Mouse (Mus musculus): ENCODE data around the gene Wnt3. TPM values are rescaled to one million over a fixed set of nuclear protein-coding genes. Genes with fewer than 3 reads are reported as not detected.

Wnt3 gene
- total and polyA plus RNA-seq, 3 experiments: 0.04 TPM; not detected in 2

DNA sequence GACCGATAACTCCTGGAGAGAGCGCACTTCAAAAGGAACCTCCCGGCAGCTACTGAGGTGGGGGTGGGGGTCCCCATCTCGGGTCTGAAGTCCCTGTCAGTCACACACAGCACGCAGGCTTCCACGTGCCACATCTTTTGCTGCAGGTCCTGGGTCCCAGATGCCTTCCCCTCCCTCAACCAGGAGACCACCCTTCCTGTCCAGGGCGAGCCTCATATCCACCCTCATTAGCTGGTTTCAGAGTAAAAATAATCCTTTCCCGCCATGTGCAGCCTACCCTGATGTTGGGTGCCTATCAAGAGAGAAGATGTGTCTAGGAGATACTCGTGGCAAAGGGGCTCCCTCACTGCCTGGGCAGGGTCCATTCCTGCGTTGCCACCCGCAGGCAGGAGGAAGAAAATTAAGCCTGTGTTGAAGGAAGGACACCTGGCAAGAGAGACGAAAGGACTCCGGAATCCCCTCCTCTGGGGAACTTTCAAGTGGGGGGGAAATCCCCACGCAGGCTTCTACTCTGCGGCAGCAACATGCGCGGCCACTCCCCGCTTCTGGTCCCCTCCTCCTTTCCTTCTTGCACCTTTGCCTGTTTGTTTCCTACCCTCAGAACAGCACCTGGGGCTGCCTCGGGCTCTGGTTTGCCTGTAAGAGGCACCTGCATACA is 2.7 kb upstream of the Wnt3 start (continued):
- peak; percentile 71 for TF ChIP-seq EP300 (IDR thresholded peaks at IDR 0.05; ENCODE audit: low read length)
- TF ChIP-seq MAZ (IDR thresholded peaks at IDR 0.05; ENCODE audit: low read depth, low read length): peak; percentile 67; the same call in 1 of the 2 replicates
- peak; percentile 72 for TF ChIP-seq NRF1 (IDR thresholded peaks at IDR 0.05; ENCODE audit: low read depth, low read length)
- TF ChIP-seq NELFE (IDR thresholded peaks at IDR 0.05; ENCODE audit: low read depth, low read length): no peak
- 0 out of 2 replicates have a peak, but pooled peaks have one; percentile 46 for TF ChIP-seq BHLHE40 (IDR thresholded peaks at IDR 0.05; ENCODE audit: low read depth, low read length)
- no peak for TF ChIP-seq ZMIZ1 (IDR thresholded peaks at IDR 0.05; ENCODE audit: low read depth, low read length)
- peak; percentile 58 for TF ChIP-seq ETS1 (conservative IDR thresholded peaks at IDR 0.05; ENCODE audit: low read depth, low read length)
- TF ChIP-seq JUND (conservative IDR thresholded peaks at IDR 0.05; ENCODE audit: low read depth, low read length): no peak

DNA sequence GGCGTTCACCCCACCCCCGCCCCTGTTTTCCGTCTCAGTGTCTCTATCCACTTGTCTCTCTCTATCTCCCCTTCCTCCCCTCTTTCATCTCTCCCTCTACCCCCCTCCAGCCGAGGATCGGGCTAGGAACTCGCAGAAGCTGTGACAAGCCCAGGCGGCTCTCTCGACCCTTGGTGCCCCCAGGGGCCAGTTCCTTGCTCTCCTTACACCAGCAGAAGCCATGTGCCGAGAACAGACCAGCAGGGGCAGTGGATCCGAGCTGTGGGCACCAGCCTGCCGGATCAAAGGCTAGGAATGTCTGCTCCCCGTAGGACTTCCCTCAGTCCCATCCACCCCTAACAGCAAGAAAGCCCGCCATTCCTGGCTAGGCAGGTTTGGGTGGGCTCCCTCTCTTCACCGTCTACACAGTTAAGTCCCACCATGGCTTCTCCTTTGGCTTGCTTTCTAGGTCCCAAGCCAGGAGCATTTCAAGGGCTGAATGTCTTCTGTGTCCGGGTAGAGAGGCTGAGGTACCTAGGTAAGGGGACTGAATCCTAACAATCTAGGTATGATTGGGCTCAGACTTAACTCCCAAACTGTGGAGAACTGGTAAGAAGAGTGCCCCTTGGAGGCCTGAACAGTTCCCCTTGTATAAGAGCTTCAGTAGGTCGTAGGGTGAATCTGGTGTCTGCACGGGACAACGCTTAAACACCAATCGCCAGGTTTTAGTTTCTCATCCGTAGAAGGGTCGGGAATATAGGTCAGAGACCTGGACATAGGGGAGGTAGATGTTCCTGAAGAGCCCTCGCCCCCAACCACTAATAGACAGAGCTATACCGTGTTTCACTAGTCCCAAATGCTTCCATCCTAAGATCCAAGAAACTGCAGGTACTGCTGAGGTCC is 1.2 kb upstream of the Wnt3 start:
- no peak overlapping the region for H3K9ac ChIP-seq (ENCODE audit: insufficient read depth, low read depth)
- H3K4me3 ChIP-seq (replicated peaks in 1 of 3; ENCODE audit: low read depth in 2 of 3, low read length in 2 of 3, poor library complexity in 1 of 3): no peak overlapping the region
- peaks cover 8 to 60% of the 10 kb centered on the region in 2 experiments for H3K4me1 ChIP-seq (ENCODE audit: control insufficient read depth in 1 of 2, insufficient read depth in 2 of 2)
- in situ Hi-C loops (cut with MboI; ENCODE audit: low pct_ligation_motif_present, low pct_unique_long_range_greater_than_20kb, low sequenced_read_pairs) (loop anchor here (5.0 kb wide), 1 partner anchor 140 kb away; no protein-coding TSS in a partner anchor), dilution Hi-C loops (cut with MboI; ENCODE audit: extremely low pct_ligation_motif_present, extremely low pct_unique_long_range_greater_than_20kb, low sequenced_read_pairs) (no loop called here)
- H3K4me2 ChIP-seq (ENCODE audit: insufficient read depth, low read depth, poor library complexity, severe bottlenecking): peak overlapping the region; percentile 63
- DNase-seq (ENCODE audit: extremely low read depth): no peak
- peaks cover 87% of the 10 kb centered on the region for H3K27me3 ChIP-seq (replicated peaks)
- H3K36me3 ChIP-seq (replicated peaks in 1 of 2; ENCODE audit: control insufficient read depth in 1 of 2, insufficient read depth in 1 of 2, low read length in 1 of 2): no peaks in the 10 kb centered on the region
- TF ChIP-seq UBTF (IDR thresholded peaks at IDR 0.05; ENCODE audit: low read depth, low read length) (0 out of 2 replicates have a peak, but pooled peaks have one; percentile 36), JUND (conservative IDR thresholded peaks at IDR 0.05; ENCODE audit: low read depth, low read length) (no peak)
- H3K79me2 ChIP-seq (replicated peaks; ENCODE audit: control insufficient read depth, extremely low read depth, insufficient read depth, poor library complexity, severe bottlenecking): no peaks in the 10 kb centered on the region
- peaks cover 22% of the 10 kb centered on the region for H3K9me3 ChIP-seq (replicated peaks; ENCODE audit: low read length)
- H3K27ac ChIP-seq (ENCODE audit: insufficient read depth, low read depth): no peak overlapping the region

DNA sequence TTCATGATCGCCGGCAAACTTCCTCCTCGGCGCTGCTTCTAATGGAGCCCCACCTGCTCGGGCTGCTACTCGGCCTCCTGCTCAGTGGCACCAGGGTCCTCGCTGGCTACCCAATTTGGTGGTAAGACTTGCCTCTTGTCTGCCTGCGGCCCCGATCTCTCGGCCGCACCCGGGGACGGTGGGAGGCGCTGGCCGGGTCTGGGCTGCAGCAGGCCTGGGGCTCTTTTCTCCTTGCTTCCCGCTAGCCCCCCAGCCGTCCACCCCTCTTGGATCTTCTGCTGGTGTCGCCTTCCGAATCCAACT is 229 bp downstream of the Wnt3 start:
- in situ Hi-C loops (cut with MboI; ENCODE audit: low pct_ligation_motif_present, low pct_unique_long_range_greater_than_20kb, low sequenced_read_pairs) (loop anchor here (5.0 kb wide), 1 partner anchor 138 kb away; no protein-coding TSS in a partner anchor), dilution Hi-C loops (cut with MboI; ENCODE audit: extremely low pct_ligation_motif_present, extremely low pct_unique_long_range_greater_than_20kb, low sequenced_read_pairs) (no loop called here)
- DNase-seq (ENCODE audit: extremely low read depth): no peak
- H3K9me3 ChIP-seq (replicated peaks; ENCODE audit: low read length): peaks cover 22% of the 10 kb centered on the region
- H3K4me2 ChIP-seq (ENCODE audit: insufficient read depth, low read depth, poor library complexity, severe bottlenecking): peak overlapping the region; percentile 63; the same call in 1 of the 2 replicates
- H3K27me3 ChIP-seq (replicated peaks): peaks cover 81% of the 10 kb centered on the region
- no peak overlapping the region for H3K4me3 ChIP-seq (replicated peaks in 1 of 3; ENCODE audit: low read depth in 2 of 3, low read length in 2 of 3, poor library complexity in 1 of 3)
- no peak overlapping the region for H3K27ac ChIP-seq (ENCODE audit: insufficient read depth, low read depth)
- no peaks in the 10 kb centered on the region for H3K36me3 ChIP-seq (replicated peaks in 1 of 2; ENCODE audit: control insufficient read depth in 1 of 2, insufficient read depth in 1 of 2, low read length in 1 of 2)
- TF ChIP-seq JUND (conservative IDR thresholded peaks at IDR 0.05; ENCODE audit: low read depth, low read length) (no peak), E2F4 (IDR thresholded peaks at IDR 0.05; ENCODE audit: insufficient replicate concordance, low read depth, low read length) (no peak), EP300 (IDR thresholded peaks at IDR 0.05; ENCODE audit: low read length) (no peak), SIN3A (IDR thresholded peaks at IDR 0.05; ENCODE audit: low read length) (no peak), UBTF (IDR thresholded peaks at IDR 0.05; ENCODE audit: low read depth, low read length) (no peak), HCFC1 (IDR thresholded peaks at IDR 0.05; ENCODE audit: low read depth, low read length) (no peak), ZC3H11A (IDR thresholded peaks at IDR 0.05; ENCODE audit: low read depth, low read length) (no peak), ELF1 (IDR thresholded peaks at IDR 0.05; ENCODE audit: low read depth, low read length) (no peak), MXI1 (IDR thresholded peaks at IDR 0.05; ENCODE audit: low read depth, low read length) (no peak), CTCF (conservative IDR thresholded peaks at IDR 0.05 in 1 of 2, IDR thresholded peaks at IDR 0.05 in 1 of 2; ENCODE audit: low read depth in 2 of 2, low read length in 2 of 2) (no peak), CHD2 (IDR thresholded peaks at IDR 0.05; ENCODE audit: low read length) (no peak), JUN (IDR thresholded peaks at IDR 0.05; ENCODE audit: insufficient read depth, low read depth, low read length) (no peak), SMC3 (IDR thresholded peaks at IDR 0.05; ENCODE audit: low read depth, low read length) (no peak), NRF1 (IDR thresholded peaks at IDR 0.05; ENCODE audit: low read depth, low read length) (no peak), KAT2A (IDR thresholded peaks at IDR 0.05; ENCODE audit: insufficient replicate concordance, low read length) (no peak), MAZ (IDR thresholded peaks at IDR 0.05; ENCODE audit: low read depth, low read length) (no peak)
- H3K79me2 ChIP-seq (replicated peaks; ENCODE audit: control insufficient read depth, extremely low read depth, insufficient read depth, poor library complexity, severe bottlenecking): no peaks in the 10 kb centered on the region
- no peak overlapping the region for H3K9ac ChIP-seq (ENCODE audit: insufficient read depth, low read depth)
- H3K4me1 ChIP-seq (ENCODE audit: control insufficient read depth in 1 of 2, insufficient read depth in 2 of 2): peaks cover 8 to 59% of the 10 kb centered on the region in 2 experiments
